Comparison of ENCODE assay signal across 16 mouse cellular contexts in the genomic region with DNA sequence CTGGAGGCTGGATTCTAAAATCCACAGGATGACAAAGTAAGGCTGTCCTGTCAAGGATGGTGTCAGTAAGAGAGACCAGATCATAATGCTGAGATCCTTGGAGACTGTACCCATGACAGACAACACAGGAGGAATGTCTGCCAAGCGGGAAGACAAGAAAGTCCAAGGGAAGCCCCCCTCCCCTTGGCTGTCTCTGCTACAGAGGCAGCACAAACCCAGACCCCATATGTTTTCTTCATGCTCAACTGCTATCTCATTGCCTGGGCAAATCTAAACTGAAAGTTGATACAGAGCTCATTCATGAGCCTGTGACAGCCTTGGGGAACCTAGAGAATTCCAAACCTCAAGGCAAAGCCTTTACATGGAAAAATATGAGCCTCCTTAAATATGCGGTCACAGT.
"Had no signal": no experiment of that assay in that cellular context is flagged by ENCODE, and none has a peak within 500 bp of the region (broad histone marks: within the 10 kb centered on the region; RNA-seq: fewer than 3 reads in every experiment).

No protein-coding gene starts in this region.

- H3K4me3 ChIP-seq: layer of hippocampus, adult 2 months; limb, embryonic 10.5 days; limb, embryonic 13.5 days; liver, embryonic 12.5 days; liver, embryonic 15.5 days had no signal

- H3K4me1 ChIP-seq: limb, embryonic 10.5 days; limb, embryonic 13.5 days; liver, embryonic 12.5 days; liver, embryonic 15.5 days had no signal

- H3K36me3 ChIP-seq: limb, embryonic 10.5 days; limb, embryonic 13.5 days; liver, embryonic 12.5 days; liver, embryonic 15.5 days had no signal

- H3K27me3 ChIP-seq: liver, embryonic 12.5 days; liver, embryonic 15.5 days had no signal

- H3K4me2 ChIP-seq: limb, embryonic 13.5 days; liver, embryonic 12.5 days; liver, embryonic 15.5 days; midbrain, embryonic 11.5 days had no signal

- H3K27ac ChIP-seq: kidney, postnatal 0 days; layer of hippocampus, adult 2 months; limb, embryonic 10.5 days; limb, embryonic 13.5 days; liver, embryonic 12.5 days; liver, embryonic 15.5 days had no signal

- ATAC-seq: liver, embryonic 12.5 days; lung, postnatal 0 days had no signal

- DNase-seq: kidney, postnatal 25 days; layer of hippocampus, adult 9-11 months; liver; lung, adult 18-20 months; lung, postnatal 4 days; midbrain, embryonic 14.5 days; thymus, adult 18-20 months; thymus, postnatal 36 days had no signal

- H3K9me3 ChIP-seq: limb, embryonic 10.5 days; limb, embryonic 13.5 days; liver, embryonic 12.5 days had no signal

- H3K9ac ChIP-seq: limb, embryonic 13.5 days; liver, embryonic 12.5 days; liver, embryonic 15.5 days had no signal
